Mouse (Mus musculus) liver, postnatal 0 days (tissue): ENCODE data around the gene A1bg.

Experiments
- CTCF ChIP-seq: sonication (generic); IDR thresholded peaks from 2 replicates; pipeline ENCODE4 v1.5.1; 2016; ENCODE audit warnings: antibody characterized with exemption, low read depth
- EP300 ChIP-seq: IDR thresholded peaks from 2 replicates; pipeline ENCODE4 v1.6.1; 2016; ENCODE audit warnings: antibody characterized with exemption, low read depth, mild to moderate bottlenecking

DNA sequence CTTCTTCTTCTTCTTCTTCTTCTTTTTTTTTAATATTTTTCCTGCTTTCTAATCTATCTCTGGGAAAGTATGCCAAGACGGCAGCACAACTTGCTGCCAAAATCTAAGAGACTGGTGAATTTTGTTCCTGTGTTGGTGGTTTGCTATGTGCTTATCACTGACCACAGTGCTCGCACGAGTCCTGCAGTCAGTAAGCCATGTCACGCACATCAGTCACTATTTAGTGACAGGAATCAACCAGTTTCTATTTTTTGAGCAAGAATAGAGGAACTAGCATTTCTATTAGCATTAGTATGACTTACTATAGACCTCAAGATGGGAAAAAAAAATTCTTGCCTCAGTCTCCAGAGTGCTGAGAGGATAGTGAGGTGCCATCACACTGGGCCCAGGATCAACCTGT, 68.7 kb downstream of the A1bg start:
- TF ChIP-seq CTCF (no peak), EP300 (no peak)
